Mouse (Mus musculus) embryo, embryonic 10 days (tissue): ENCODE results near the gene Dgki.

Experiments used
- DNase-seq: peaks from one replicate; pipeline ENCODE4 v3.0.0-alpha.2; 2015; ENCODE audit warnings: low spot score

Gene Dgki

DNA sequence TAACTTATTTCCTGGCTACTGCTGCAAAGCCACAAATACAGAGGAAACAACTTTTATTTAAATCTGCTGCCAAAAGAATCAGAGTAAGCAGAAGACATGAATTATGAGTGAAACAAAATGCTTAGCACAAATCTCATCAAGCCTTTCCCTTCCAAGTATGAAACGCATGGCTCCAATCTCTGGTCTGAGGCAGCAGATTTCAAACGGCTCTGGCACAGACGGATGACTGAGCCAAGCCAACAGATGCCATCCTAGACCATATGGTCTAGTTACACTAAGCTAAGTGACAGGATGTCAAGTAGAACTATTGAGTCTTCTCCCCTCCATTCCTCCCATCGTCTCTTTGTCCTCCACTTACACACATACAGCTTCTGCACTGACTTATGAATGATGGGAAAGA lies 373.5 kb downstream of the Dgki start:
- DNase-seq, result no peak

- no peak for DNase-seq
Observed at GRCm38 (mm10) chr6:36922006-36922405, 378.0 kb downstream of the Dgki start.

GRCm38 (mm10) chr6:36911586-36911985 lies 388.4 kb downstream of the Dgki start:
- no peak for DNase-seq

DNA sequence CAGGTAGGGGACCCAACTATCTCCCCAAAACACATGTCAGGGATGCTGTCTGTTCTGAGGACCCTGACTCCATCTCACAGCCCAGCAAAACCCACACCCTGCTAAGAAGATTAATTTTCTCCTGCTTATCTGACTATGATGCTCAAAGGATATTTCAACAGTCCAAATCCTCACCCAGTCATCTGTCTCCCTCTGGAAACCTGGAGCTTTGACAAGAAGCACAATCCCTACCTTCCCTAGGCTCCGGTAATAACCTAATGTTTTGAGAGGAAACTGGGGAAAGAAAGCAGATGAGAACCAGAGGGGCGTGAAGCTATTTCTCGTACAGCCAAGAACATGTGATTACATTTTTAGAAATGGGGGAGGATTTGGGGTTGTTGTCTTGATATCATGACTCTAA lies 392.8 kb downstream of the Dgki start:
- DNase-seq, result no peak

GRCm38 (mm10) chr6:36905965-36906364 lies 394.0 kb downstream of the Dgki start:
- DNase-seq, result no peak

- no peak for DNase-seq
Observed at GRCm38 (mm10) chr6:36904911-36905310, 395.1 kb downstream of the Dgki start.

DNA sequence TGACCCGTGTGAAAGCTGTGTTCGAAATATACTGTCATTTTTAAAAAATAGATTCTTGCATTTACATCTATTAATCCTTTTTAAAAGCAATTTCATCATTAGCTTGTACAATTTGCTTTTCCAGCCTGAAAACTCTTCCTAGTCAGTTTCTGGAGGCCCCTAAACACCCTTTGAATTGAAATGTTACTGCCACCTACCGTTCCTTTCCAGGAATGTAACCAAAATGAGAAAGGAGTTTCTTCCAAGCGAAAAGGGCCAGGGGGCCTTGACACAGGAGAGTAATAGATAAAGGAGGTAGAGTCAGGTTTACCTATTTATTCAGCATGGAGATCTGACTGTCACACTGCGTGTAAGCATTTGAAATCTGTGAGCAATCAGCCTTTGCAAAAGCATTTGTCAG lies 396.2 kb downstream of the Dgki start:
- DNase-seq, result peak; percentile 81

- DNase-seq, result peak; percentile 20
Observed at GRCm38 (mm10) chr6:36903159-36903794, 396.7 kb downstream of the Dgki start.

DNA sequence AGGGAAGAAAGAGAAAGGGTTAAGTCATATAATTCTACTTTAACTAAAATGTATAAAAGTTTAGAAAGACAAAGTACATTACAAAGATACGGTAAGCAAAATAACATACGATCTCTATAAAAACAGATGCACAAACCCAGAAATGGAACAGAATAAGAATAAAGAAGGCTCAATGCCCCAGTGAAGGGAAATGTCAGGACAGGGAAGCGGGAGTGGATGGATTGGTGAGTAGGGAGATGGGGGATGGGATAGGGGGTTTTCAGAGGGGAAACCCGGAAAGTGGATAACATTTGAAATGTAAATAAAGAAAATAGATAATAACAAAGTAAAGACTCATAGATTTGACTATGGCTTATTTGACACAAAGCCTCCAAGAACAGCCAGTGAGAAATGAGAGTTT lies 400.1 kb downstream of the Dgki start:
- no peak for DNase-seq

DNA sequence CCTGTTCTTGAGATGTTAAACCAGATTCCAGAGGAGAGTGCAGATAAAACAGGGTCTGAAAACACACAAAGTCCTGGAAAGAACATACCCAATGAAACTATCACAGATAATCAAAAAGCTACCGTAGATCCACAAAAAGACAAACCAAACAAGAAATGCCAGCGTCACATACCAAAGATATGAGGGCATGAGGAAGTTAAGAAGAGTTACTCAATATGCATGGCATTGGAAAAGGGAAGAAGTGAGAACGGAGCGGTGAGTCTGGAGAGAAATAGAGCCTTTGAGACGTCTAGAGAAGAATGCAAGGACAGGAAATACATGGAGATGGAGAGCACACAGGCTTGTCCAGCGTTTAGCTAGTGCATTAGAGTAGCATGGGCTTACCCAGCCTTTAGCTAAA lies 401.6 kb downstream of the Dgki start:
- DNase-seq, result no peak

- DNase-seq, result no peak
Observed at GRCm38 (mm10) chr6:36897616-36898149, 402.3 kb downstream of the Dgki start.

DNA sequence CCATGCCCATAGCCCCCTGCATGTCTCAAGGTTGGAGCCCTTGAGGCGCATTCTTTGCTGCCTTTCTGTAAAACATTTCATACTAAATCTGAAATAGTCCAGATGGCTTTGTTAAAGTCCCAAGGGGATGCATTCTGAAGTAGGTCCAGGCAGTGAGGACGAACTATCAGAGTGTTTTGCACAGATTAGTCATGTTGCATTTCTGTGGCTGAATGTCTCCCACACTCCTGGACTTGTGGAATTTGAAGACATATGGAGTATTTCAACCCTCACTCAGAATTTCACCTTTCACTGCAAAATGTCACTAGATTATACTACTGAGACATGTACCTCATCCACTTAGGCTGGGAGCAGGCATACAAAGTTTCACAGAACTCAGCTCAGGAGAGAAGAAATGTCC lies 403.3 kb downstream of the Dgki start:
- DNase-seq, result peak; percentile 32

DNA sequence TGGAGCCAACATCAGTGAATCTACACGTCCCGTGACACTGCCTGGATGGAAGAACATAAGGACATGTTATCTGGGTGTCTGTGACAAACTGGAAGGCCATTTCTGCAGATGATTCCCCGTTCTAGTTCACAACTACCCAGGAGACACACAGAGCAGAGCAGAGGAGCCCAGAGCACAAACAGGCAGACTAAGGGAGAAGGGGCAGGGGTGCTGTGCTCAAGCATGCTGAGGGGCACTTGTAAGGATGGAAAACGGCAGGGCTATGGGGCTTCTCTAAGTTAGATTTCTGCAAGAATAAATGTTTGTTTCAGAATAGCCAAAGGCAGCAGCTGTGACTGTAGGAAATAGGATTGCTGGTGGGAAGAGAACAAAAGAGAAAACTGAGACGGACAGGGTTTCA lies 408.2 kb downstream of the Dgki start:
- no peak for DNase-seq

GRCm38 (mm10) chr6:36890776-36891175 lies 409.2 kb downstream of the Dgki start:
- DNase-seq, result no peak

DNA sequence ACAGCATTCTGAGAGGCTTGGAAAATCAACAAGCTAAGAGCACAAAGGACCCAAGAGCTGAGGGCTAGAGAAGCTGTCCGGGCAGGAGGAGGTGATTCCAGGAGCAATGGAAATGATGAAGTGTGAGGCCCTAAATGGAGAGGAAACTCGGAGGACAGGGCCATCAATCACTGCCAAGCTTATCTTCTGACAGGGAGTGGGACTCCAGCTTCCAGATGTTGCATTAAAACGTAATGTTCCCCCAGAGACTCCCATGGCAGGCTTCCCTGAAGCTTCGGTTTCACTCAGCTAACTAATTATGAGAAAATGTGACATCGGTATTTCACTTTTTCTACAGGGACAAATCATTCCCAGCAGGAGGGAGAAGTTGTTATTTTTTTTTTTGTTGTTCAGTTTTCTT lies 409.7 kb downstream of the Dgki start:
- DNase-seq, result peak; percentile 88

GRCm38 (mm10) chr6:36881309-36881708 lies 418.7 kb downstream of the Dgki start:
- no peak for DNase-seq

- DNase-seq, result peak; percentile 84
Observed at GRCm38 (mm10) chr6:36880643-36881263, 419.2 kb downstream of the Dgki start.

DNA sequence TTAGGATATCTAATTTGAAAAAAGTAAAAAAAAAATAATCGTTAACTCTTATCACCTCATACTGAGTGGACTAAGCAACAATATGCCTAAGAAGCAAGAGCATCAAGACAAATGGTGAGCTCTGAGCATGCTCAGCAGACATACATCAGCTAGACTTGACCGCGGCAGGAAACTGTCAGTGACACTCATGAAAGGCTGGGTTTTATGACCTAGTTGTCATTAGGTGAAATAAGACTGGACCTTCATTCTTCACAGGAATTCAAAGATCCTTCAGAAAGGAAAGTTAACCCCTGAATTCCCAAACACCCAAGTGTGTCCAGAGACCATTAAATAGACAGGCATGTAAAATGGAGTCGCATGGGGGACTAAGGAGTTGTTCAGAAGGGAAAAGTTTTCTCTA lies 422.6 kb downstream of the Dgki start:
- DNase-seq, result peak; percentile 75

DNA sequence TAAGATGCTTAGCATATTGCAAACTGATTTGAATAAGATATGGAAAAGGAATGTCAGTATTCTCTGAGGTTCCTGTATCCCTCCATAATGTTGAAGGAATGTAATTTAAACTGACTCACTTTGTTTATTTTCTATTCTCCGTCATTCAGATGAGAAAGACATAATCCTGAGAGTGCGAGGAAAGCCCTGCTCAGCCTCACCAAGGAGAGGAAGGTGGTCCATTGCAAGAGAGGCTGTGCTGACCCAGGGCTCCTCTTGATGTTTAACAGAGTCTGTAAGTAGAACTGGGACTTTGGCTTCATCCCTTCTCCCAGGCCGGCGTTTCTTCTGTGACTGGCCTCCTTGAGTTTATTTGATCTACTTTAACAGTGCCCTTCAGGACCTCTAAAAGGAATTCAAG lies 423.6 kb downstream of the Dgki start:
- DNase-seq, result peak; percentile 17

DNA sequence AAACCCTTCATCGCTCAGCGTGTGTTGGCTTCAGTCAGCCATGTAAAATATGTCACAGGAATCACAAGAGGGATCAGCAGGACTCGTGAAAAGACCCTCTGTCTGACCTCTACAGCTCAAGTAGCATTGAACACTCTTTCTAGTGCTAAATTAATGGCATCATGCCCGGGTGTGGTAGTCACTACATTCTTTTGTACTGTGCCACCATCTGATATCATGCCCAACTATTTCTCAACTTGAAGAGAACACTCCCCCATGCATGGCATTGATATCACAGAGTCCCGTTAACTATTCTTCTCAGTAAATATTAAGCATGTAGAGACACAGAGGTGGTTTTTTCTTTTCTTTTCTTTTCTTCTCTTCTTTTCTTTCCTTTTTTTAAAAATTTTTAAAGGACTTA lies 424.1 kb downstream of the Dgki start:
- DNase-seq, result no peak

- no peak for DNase-seq
Observed at GRCm38 (mm10) chr6:36872876-36873275, 427.1 kb downstream of the Dgki start.

GRCm38 (mm10) chr6:36868217-36868616 lies 431.8 kb downstream of the Dgki start:
- DNase-seq, result no peak

DNA sequence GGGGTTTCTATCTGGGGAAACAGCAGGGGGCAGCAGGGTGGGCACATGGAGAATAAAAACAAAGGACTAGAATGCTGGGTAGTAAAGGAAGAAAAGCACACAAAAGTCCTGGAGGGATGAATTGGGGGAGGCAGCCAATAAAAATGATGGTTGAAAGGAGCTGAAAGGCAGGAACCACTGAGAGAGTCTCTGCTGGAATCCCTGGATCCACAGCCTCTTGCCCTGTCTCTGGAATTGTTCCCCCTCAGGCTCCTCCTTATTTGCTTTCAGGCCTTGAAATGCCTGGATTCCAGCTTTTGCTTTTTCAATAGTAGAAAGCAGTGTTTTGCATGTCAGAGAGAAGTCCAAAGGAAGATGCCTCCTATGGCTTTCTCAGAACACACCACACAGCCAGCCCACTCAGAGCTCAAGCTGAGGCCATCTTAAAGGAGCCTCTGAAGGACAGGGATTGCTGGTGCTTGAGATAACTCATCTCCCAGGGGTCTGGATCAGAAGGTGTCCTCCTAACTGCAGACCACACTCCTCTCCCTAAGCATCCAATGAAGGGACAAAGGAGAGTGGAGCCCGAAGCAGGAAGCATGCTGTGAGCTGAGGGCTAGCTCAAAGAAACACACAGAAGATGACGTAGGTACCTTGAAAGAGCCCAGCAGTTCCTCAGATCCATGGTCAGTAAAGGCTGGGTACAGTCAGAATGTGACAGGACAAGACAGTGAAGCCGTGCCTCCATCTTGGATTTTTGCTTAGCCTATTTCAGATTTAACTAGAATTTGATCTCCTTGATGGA lies 441.5 kb downstream of the Dgki start:
- DNase-seq, result peak; percentile 59
